Mouse (Mus musculus) embryonic facial prominence, embryonic 15.5 days (tissue): ENCODE measurements around the gene Sys1. TPM values are rescaled to one million over a fixed set of nuclear protein-coding genes. Genes with fewer than 3 reads are reported as not detected.

Experiments used
- ATAC-seq: fragments of 200-750 bp; cut with Nextera tagmentation; 2 replicates; pipeline ENCODE4 v1.8.0; 2017; ENCODE audit warnings: low read depth, moderate TSS enrichment; ENCODE audit not compliant: insufficient number of reproducible peaks, low FRiP score, low TSS enrichment
- H3K27ac ChIP-seq: fragments of 300-500 bp; sonication (generic); replicated peaks from 2 replicates; pipeline ENCODE4 v1.5.1; 2015; ENCODE audit warnings: mild to moderate bottlenecking, inconsistent platforms
- H3K27me3 ChIP-seq: fragments of 300-500 bp; sonication (generic); 2 replicates; pipeline ENCODE4 v1.6.1; 2015; ENCODE audit warnings: inconsistent platforms
- H3K36me3 ChIP-seq: fragments of 300-500 bp; sonication (generic); 2 replicates; pipeline ENCODE4 v1.6.1; 2015; ENCODE audit warnings: mild to moderate bottlenecking, inconsistent platforms
- H3K4me1 ChIP-seq: fragments of 300-500 bp; sonication (generic); 2 replicates; pipeline ENCODE4 v1.6.1; 2015; ENCODE audit warnings: inconsistent platforms
- H3K4me2 ChIP-seq: fragments of 300-500 bp; sonication (generic); replicated peaks from 2 replicates; pipeline ENCODE4 v1.6.1; 2015; ENCODE audit warnings: mild to moderate bottlenecking, inconsistent platforms
- H3K4me3 ChIP-seq: fragments of 300-500 bp; sonication (generic); replicated peaks from 2 replicates; pipeline ENCODE4 v1.5.1; 2015; ENCODE audit warnings: mild to moderate bottlenecking, inconsistent platforms
- H3K9ac ChIP-seq: fragments of 300-500 bp; sonication (generic); 2 replicates; pipeline ENCODE4 v1.6.1; 2015; ENCODE audit warnings: inconsistent platforms
- H3K9me3 ChIP-seq: fragments of 300-500 bp; sonication (generic); replicated peaks from 2 replicates; pipeline ENCODE4 v1.6.1; 2016; ENCODE audit warnings: inconsistent platforms
- WGBS: fragments of 180-500 bp; shearing (Covaris S2); methylation state at CpG from one replicate; pipeline ENCODE4 v1.1.7; 2015; 5-methylcytosine and 5-hydroxymethylcytosine counted together
- polyA plus RNA-seq: library from polyadenylated mRNA; unstranded; fragments of >200 nt; fragmentation: Nextera tagmentation; extraction: Ambion mirVana; gene quantifications from 2 replicates; pipeline ENCODE4 v1.2.1, GENCODE M21; 2015

Gene Sys1
- polyA plus RNA-seq, 1 experiment from 2014 or later, result 66.3 TPM

DNA sequence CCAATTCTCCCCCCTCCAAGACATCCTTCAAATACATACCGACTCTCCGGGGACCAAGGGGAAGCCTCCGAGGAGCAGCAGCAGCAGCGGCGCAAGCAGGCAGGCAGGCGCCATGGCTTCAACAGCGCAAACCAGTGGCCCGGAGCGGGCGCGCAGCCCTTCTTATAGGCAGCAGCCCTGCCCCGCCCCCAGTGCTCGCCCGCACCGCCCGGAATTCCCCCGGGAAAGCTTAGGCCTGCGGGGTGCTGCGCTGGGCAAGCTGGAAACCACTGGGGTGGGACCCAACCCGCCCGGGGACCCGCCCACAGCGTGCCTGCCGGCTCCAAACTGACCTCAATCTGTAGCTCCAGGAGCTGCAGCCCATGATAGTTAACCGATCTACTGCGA is 13.7 kb upstream of the Sys1 start:
- Histone ChIP-seq H3K27me3 (no peaks in the 10 kb centered on the region), H3K36me3 (no peaks in the 10 kb centered on the region), H3K4me2 (peak overlapping the region; percentile 69), H3K27ac (peak overlapping the region; percentile 84), H3K4me3 (peak overlapping the region; percentile 63), H3K4me1 (peaks cover 43% of the 10 kb centered on the region), H3K9ac (peak overlapping the region; percentile 79), H3K9me3 (no peaks in the 10 kb centered on the region)
- peak; percentile 93 for ATAC-seq
- under 1% methylated on average over 26 of the region's 26 CpGs for WGBS

GRCm38 (mm10) chr2:164443460-164444000 is 13.2 kb upstream of the Sys1 start, which contains the start of gene Sdc4:
TSS of gene Sdc4 (minus strand) at chr2:164443887.
- no peak for ATAC-seq
- Histone ChIP-seq H3K4me3 (peak within 1 kb of the TSS; percentile 63), H3K27me3 (no peaks in the 10 kb centered on the region), H3K27ac (peak within 1 kb of the TSS; percentile 84), H3K9ac (peak within 1 kb of the TSS; percentile 79), H3K36me3 (no peaks in the 10 kb centered on the region), H3K4me1 (peaks cover 38% of the 10 kb centered on the region), H3K9me3 (no peaks in the 10 kb centered on the region), H3K4me2 (peak within 1 kb of the TSS; percentile 69)
- WGBS, result 9% methylated on average over 18 of the region's 18 CpGs

DNA sequence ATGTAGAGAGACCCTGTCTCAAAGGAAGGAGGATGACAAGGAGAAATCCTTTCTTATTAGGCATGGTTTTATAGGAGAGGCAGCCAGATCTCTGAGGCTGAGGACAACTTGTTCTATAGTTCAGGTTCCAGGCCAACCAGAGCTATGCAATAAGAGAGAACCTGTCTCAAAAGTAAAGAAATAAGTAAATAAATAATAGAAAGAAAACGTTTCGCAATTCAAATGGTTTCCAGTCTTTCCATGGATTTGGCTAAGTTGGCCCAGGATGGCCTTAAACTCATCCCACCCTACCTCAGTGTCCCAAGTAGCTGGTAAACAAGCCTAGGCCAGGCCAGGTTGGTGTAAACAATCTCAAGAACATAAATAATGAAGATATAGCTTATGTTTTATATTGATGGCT is 12.1 kb upstream of the Sys1 start:
- WGBS, result 78% methylated on average over 2 of the region's 2 CpGs
- Histone ChIP-seq H3K9me3 (no peaks in the 10 kb centered on the region), H3K4me3 (no peak overlapping the region), H3K27me3 (no peaks in the 10 kb centered on the region), H3K4me1 (peaks cover 35% of the 10 kb centered on the region), H3K27ac (no peak overlapping the region), H3K4me2 (no peak overlapping the region), H3K36me3 (no peaks in the 10 kb centered on the region), H3K9ac (no peak overlapping the region)
- no peak for ATAC-seq

DNA sequence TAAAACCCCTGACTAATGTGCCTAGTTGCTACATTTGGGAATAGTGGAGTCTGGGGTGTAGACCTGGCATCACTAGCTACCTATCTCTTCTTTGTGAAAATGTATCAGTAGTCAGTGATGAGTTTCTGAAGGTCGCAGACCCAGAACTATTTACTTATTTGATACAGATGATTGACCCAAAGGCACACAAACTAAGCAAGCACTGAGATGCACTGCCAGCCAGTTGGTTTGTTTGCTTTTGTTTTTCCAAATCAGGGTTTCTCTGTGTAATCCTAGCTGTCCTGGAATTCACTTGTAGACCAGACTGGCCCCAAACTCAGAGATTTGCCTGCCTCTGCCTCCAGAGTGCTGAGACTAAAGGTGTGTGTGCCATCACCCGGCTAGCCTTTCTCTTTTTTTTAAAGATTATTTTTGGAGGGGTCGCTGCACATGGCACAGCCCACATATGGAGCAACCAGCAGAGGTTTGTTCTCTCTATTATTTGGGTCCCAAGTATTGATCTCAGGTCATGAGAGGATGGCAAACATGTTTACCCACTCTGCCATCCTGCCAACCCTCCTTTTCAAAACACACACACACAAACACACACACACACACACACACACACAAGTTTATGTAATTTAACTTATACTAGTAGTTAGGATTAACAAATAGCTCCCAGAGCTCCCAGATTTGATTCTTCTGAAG is 11.2 kb upstream of the Sys1 start:
- H3K4me1 ChIP-seq, result peaks cover 28% of the 10 kb centered on the region
- H3K4me3 ChIP-seq, result no peak overlapping the region
- H3K27me3 ChIP-seq, result no peaks in the 10 kb centered on the region
- no peaks in the 10 kb centered on the region for H3K36me3 ChIP-seq
- H3K9me3 ChIP-seq, result no peaks in the 10 kb centered on the region
- H3K4me2 ChIP-seq, result no peak overlapping the region
- H3K9ac ChIP-seq, result no peak overlapping the region
- WGBS, result 76% methylated on average over 3 of the region's 3 CpGs
- H3K27ac ChIP-seq, result no peak overlapping the region
- no peak for ATAC-seq

DNA sequence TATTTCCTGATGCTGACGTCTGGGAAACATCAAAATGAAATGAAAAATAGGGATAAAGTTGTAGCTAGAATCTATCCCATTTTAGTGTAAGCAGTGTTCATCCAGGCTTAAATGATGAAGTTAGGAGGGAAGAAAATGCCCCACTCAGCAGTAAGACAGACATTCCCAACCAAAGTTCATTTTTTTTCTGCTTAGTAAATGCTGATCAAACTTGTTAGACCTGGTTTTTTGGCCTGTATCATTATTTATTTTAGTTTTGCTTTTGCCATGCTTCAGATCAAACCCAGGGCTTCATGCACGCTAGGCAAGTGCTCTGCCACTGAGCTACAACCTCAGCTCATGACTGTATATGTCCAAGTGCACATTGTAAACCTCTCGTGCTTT is 10.7 kb upstream of the Sys1 start:
- WGBS, result 61% methylated on average over 3 of the region's 3 CpGs
- Histone ChIP-seq H3K4me2 (no peak overlapping the region), H3K4me3 (no peak overlapping the region), H3K4me1 (peaks cover 23% of the 10 kb centered on the region), H3K36me3 (no peaks in the 10 kb centered on the region), H3K9ac (no peak overlapping the region), H3K27me3 (no peaks in the 10 kb centered on the region), H3K27ac (no peak overlapping the region), H3K9me3 (no peaks in the 10 kb centered on the region)
- no peak for ATAC-seq

DNA sequence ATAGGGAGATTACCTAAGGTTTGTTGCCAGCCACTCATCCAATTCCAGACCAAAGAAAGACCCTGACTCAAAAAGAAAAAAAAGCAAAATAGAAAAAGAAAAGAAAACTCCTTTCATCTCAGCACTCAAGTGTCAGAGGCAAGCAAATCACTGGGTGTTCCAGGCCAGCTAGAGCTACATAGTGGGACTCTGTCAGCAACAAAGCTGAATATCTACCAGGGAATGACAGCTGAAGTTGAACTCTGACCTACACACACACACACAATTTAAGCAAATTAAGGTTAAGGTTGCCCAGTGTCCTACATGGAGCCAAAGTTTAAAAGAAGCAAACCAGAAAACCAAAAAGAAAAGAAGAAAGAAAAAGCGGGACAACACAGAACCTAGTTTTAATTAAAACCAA is 8.6 kb upstream of the Sys1 start:
- no peak overlapping the region for H3K4me2 ChIP-seq
- no peaks in the 10 kb centered on the region for H3K27me3 ChIP-seq
- no peaks in the 10 kb centered on the region for H3K36me3 ChIP-seq
- H3K27ac ChIP-seq, result no peak overlapping the region
- no peaks in the 10 kb centered on the region for H3K9me3 ChIP-seq
- WGBS, result 70% methylated on average over 1 of the region's 1 CpGs
- no peak overlapping the region for H3K9ac ChIP-seq
- peaks cover 28% of the 10 kb centered on the region for H3K4me1 ChIP-seq
- no peak for ATAC-seq
- no peak overlapping the region for H3K4me3 ChIP-seq

DNA sequence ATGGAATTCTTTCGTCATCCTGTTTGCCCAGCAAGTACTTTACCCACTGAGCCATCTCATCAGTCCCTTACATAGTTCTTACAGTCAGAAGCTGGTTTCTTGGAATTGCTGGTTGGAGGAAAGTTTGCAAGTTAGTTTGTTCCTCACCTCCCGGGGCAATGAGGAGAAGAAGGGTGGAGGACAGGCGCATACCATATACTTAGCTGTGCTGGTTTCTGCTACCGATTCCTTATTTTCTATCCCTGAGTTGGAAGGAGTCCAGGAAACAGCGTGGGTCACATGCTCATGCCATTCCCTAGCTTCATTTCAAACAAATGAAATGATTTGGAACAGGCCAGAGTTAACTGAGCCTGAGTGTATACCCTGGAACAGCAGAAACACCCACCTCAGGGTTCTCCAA is 7.8 kb upstream of the Sys1 start:
- Histone ChIP-seq H3K9me3 (no peaks in the 10 kb centered on the region), H3K9ac (no peak overlapping the region; the same call in 1 of the 2 replicates), H3K4me3 (no peak overlapping the region), H3K27ac (peak overlapping the region; percentile 61; the same call in 1 of the 2 replicates), H3K4me1 (peaks cover 23% of the 10 kb centered on the region), H3K27me3 (no peaks in the 10 kb centered on the region), H3K36me3 (no peaks in the 10 kb centered on the region), H3K4me2 (no peak overlapping the region)
- ATAC-seq, result 0 out of 2 replicates have a peak, but pooled peaks have one; percentile 30
- 43% methylated on average over 5 of the region's 5 CpGs for WGBS

DNA sequence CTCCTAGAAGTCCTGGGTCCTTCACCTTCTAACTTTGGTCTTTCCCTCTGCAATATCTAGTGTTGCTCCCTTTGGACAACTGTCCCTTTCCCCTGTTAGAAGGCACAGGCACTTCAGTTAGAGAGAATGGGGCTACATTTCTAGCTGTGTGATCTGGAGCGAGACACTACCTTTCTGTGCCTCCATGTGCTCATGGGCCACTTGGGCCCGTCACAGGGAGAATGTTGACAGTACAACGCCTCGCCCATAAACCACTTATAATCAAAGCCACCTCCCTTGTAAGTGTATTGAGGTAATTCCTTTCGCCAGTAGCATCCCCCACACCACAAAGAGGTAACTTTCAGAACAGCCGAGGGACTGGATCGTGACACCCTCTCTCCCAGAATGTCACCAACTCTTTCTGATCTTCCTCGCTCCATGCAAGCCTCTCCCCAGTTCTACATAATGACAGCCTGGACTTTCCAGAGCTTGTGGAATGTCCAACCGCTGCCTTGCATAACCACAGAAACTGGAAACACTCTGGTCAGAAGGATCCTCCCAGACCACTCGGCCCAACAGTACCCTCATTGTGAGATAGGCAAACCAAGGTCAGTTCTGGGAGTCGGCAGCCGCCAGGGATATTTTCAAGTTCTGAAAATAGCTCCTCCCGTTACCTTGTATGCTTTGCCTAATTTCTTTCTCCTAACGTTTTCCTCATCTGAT is 7.3 kb upstream of the Sys1 start:
- peak; percentile 58 for ATAC-seq
- Histone ChIP-seq H3K9me3 (no peaks in the 10 kb centered on the region), H3K9ac (no peak overlapping the region), H3K4me3 (no peak overlapping the region), H3K36me3 (no peaks in the 10 kb centered on the region), H3K27ac (peak overlapping the region; percentile 61; the same call in 1 of the 2 replicates), H3K4me2 (no peak overlapping the region), H3K27me3 (no peaks in the 10 kb centered on the region), H3K4me1 (peaks cover 25% of the 10 kb centered on the region)
- WGBS, result 80% methylated on average over 14 of the region's 14 CpGs

DNA sequence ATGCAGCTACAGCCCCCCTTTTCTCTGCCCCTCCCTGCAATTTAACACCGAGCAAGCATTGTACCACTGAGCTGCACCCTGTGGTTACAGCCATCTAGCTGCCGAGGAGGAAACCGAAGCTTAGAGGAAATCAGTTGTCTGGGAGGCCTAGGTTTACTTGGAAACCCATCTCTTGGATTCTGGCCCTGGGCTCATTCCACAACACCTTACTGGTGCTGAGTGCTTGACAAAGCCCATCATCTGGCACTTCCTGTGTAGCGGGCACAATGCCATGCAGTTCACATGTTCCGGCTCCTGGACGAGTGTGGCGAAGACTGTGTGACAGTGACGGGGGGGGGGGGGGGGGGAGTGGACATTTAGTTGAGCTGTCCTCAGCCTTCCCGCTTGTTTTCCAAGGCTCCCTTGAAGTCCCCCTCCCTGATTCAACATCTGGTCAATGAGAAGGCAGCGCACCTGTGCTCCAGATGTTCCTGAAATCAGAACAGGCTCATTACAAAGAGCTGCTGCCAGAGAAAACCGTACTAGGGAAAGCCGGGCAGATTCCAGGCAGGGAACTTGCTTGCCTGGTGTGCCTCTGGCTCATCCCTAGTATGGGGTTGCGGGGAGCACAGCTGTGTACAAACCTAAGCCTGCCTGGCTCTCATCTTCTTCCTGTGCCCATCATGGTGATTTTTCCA is 4.6 kb upstream of the Sys1 start:
- Histone ChIP-seq H3K27ac (peak overlapping the region; percentile 55; the same call in 1 of the 2 replicates), H3K4me3 (no peak overlapping the region), H3K9ac (no peak overlapping the region), H3K4me1 (peaks cover 52% of the 10 kb centered on the region), H3K9me3 (no peaks in the 10 kb centered on the region), H3K27me3 (no peaks in the 10 kb centered on the region), H3K4me2 (no peak overlapping the region), H3K36me3 (no peaks in the 10 kb centered on the region)
- 29% methylated on average over 13 of the region's 13 CpGs for WGBS
- ATAC-seq, result peak; percentile 49; the same call in 1 of the 2 replicates

GRCm38 (mm10) chr2:164453047-164453757 is 3.6 kb upstream of the Sys1 start:
- Histone ChIP-seq H3K27me3 (no peaks in the 10 kb centered on the region), H3K4me3 (no peak overlapping the region), H3K4me2 (no peak overlapping the region), H3K9ac (no peak overlapping the region), H3K27ac (no peak overlapping the region), H3K36me3 (no peaks in the 10 kb centered on the region), H3K9me3 (no peaks in the 10 kb centered on the region), H3K4me1 (peaks cover 52% of the 10 kb centered on the region)
- WGBS, result 71% methylated on average over 14 of the region's 14 CpGs
- no peak for ATAC-seq
